Mouse (Mus musculus) embryonic facial prominence, embryonic 15.5 days (tissue): ENCODE data around the gene Rassf5. TPM values are rescaled to one million over a fixed set of nuclear protein-coding genes. Genes with fewer than 3 reads are reported as not detected.
A peak's percentile ranks its signal among the peaks of the same experiment; 100 is the strongest.
"Not testable (repeated sequence)": the region's sequence is repeated elsewhere in the genome, so short reads cannot be mapped to it uniquely, and the experiment has no call there.

ENCODE experiments used
- ATAC-seq: fragments of 200-750 bp; cut with Nextera tagmentation; 2 replicates; pipeline ENCODE4 v1.8.0; 2017; ENCODE audit warnings: low read depth, moderate TSS enrichment; ENCODE audit not compliant: insufficient number of reproducible peaks, low FRiP score, low TSS enrichment
- H3K27ac ChIP-seq: fragments of 300-500 bp; sonication (generic); replicated peaks from 2 replicates; pipeline ENCODE4 v1.5.1; 2015; ENCODE audit warnings: mild to moderate bottlenecking, inconsistent platforms
- H3K27me3 ChIP-seq: fragments of 300-500 bp; sonication (generic); 2 replicates; pipeline ENCODE4 v1.6.1; 2015; ENCODE audit warnings: inconsistent platforms
- H3K36me3 ChIP-seq: fragments of 300-500 bp; sonication (generic); 2 replicates; pipeline ENCODE4 v1.6.1; 2015; ENCODE audit warnings: mild to moderate bottlenecking, inconsistent platforms
- H3K4me1 ChIP-seq: fragments of 300-500 bp; sonication (generic); 2 replicates; pipeline ENCODE4 v1.6.1; 2015; ENCODE audit warnings: inconsistent platforms
- H3K4me2 ChIP-seq: fragments of 300-500 bp; sonication (generic); replicated peaks from 2 replicates; pipeline ENCODE4 v1.6.1; 2015; ENCODE audit warnings: mild to moderate bottlenecking, inconsistent platforms
- H3K4me3 ChIP-seq: fragments of 300-500 bp; sonication (generic); replicated peaks from 2 replicates; pipeline ENCODE4 v1.5.1; 2015; ENCODE audit warnings: mild to moderate bottlenecking, inconsistent platforms
- H3K9ac ChIP-seq: fragments of 300-500 bp; sonication (generic); 2 replicates; pipeline ENCODE4 v1.6.1; 2015; ENCODE audit warnings: inconsistent platforms
- H3K9me3 ChIP-seq: fragments of 300-500 bp; sonication (generic); replicated peaks from 2 replicates; pipeline ENCODE4 v1.6.1; 2016; ENCODE audit warnings: inconsistent platforms
- WGBS: fragments of 180-500 bp; shearing (Covaris S2); methylation state at CpG from one replicate; pipeline ENCODE4 v1.1.7; 2015; 5-methylcytosine and 5-hydroxymethylcytosine counted together
- polyA plus RNA-seq: library from polyadenylated mRNA; unstranded; fragments of >200 nt; fragmentation: Nextera tagmentation; extraction: Ambion mirVana; gene quantifications from 2 replicates; pipeline ENCODE4 v1.2.1, GENCODE M21; 2015

Rassf5 gene
- polyA plus RNA-seq, 1 experiment from 2014 or later, result 4.6 TPM

DNA sequence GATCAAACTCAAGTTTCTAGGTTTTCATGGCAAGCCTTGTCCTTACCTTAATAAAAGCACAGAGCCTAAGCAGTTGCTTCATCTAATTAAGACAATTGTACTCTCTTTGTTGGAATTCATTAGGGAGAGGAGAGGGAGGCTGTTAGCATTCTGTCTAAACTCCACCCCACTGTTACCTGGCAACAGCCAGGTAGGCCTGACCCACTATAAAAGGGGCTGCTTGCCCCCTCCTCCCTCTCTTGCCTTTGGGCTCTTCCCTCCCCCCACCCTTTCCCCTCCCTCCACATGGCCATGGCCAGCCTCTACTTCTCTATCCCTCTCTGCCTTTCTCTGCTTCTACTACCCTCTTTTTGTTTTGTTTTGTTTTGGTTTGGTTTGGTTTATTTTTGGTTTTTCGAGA, 95.6 kb downstream of the Rassf5 start:
- no peak overlapping the region for H3K4me3 ChIP-seq
- H3K9me3 ChIP-seq, result no peaks in the 10 kb centered on the region
- H3K4me1 ChIP-seq, result peaks cover 10% of the 10 kb centered on the region; the same call in 1 of the 2 replicates
- H3K4me2 ChIP-seq, result no peak overlapping the region
- H3K9ac ChIP-seq, result no peak overlapping the region
- H3K27me3 ChIP-seq, result no peaks in the 10 kb centered on the region
- H3K36me3 ChIP-seq, result no peaks in the 10 kb centered on the region
- no peak overlapping the region for H3K27ac ChIP-seq
- ATAC-seq, result no peak
- 68% methylated on average over 1 of the region's 1 CpGs for WGBS

GRCm38 (mm10) chr1:131146181-131146614, 98.9 kb downstream of the Rassf5 start:
- 79% methylated on average over 3 of the region's 3 CpGs for WGBS
- Histone ChIP-seq H3K27me3 (no peaks in the 10 kb centered on the region), H3K9me3 (no peaks in the 10 kb centered on the region), H3K27ac (no peak overlapping the region), H3K9ac (no peak overlapping the region), H3K36me3 (no peaks in the 10 kb centered on the region), H3K4me2 (no peak overlapping the region), H3K4me3 (no peak overlapping the region), H3K4me1 (no peaks in the 10 kb centered on the region)
- no peak for ATAC-seq

DNA sequence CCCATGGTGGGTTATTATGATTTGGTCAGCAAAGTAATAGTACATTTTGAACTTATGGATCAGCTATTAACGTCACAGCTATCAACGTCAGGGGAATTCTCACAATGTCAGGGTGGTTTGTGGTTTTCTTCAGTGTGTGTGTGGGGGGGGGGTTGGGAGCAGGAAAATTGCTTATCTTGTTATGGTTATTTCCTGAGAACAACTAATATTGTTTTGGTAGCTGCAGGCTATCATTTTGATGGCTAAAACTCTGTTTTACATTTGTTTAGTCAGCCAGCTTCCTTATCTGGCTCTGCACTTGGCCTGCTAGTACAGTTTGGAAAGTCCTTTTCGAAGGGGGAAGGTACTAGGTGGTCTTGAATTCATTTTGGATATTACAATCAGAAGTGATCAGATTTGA, 99.8 kb downstream of the Rassf5 start:
- not testable (repeated sequence) for H3K9ac ChIP-seq, ATAC-seq, H3K27me3 ChIP-seq, H3K4me3 ChIP-seq, H3K36me3 ChIP-seq, H3K27ac ChIP-seq, H3K4me2 ChIP-seq, H3K4me1 ChIP-seq, H3K9me3 ChIP-seq
- WGBS, result 74% methylated on average over 3 of the region's 3 CpGs

- Histone ChIP-seq H3K4me1 (0 out of 2 replicates have a peak, but pooled peaks cover 2% of the 10 kb centered on the region), H3K9ac (no peak overlapping the region), H3K9me3 (no peaks in the 10 kb centered on the region), H3K27ac (no peak overlapping the region), H3K4me2 (no peak overlapping the region), H3K4me3 (no peak overlapping the region), H3K36me3 (no peaks in the 10 kb centered on the region), H3K27me3 (no peaks in the 10 kb centered on the region)
- WGBS, result 72% methylated on average over 1 of the region's 1 CpGs
- ATAC-seq, result no peak
These were observed 102.6 kb downstream of the Rassf5 start for GRCm38 (mm10) chr1:131142472-131142871.

GRCm38 (mm10) chr1:131141449-131141848, 103.6 kb downstream of the Rassf5 start:
- H3K27ac ChIP-seq, result no peak overlapping the region
- H3K4me3 ChIP-seq, result no peak overlapping the region
- 0 out of 2 replicates have a peak, but pooled peaks cover 2% of the 10 kb centered on the region for H3K4me1 ChIP-seq
- no peaks in the 10 kb centered on the region for H3K27me3 ChIP-seq
- no peak for ATAC-seq
- H3K9me3 ChIP-seq, result no peaks in the 10 kb centered on the region
- H3K4me2 ChIP-seq, result no peak overlapping the region
- no peaks in the 10 kb centered on the region for H3K36me3 ChIP-seq
- 58% methylated on average over 2 of the region's 2 CpGs for WGBS
- H3K9ac ChIP-seq, result no peak overlapping the region

DNA sequence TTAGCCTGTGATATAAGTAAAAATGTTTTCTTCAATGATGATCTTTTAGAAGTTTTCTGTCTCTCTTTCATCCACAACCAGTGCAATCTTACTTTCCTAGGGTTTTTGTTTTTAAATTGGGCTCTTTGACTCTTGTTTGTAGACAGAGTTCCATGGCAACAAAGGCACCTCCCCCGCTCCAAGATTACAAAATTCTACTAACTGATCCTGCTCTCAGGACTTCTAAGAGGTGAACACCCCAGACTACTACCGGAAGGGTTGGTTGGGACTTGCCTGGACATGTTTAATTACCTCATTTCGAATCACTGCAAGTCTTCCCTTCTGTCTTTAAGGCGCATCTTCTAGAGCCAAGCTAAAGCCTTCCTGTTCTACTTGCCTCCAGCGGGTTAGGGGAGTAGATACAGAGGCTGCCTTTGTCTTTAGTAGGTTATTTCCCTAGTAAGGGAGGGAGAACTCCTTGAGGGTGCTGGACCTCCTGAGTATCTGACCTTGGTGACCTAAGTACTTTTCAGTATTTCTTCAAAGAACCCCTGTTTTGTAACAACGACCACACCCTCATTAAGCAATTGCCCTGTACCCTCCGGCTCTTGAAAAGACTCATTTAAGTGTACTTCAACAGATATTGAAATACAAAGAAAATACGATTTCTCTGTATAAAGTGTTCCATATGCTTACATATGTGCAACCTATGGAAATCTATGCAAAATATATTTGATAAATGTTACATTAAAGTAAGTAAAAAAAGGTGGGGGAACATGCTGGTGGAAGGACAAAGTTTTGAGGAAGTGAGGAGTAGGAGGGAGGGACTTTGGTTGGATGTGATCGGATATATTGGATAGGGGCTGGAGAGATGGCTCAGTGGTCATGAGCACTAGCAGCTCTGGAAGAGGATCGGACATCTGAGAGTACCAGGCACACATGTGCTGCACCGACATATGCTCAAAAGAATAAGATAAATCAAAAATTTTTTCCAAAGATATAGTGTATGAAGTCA, 105.7 kb downstream of the Rassf5 start:
- WGBS, result 40% methylated on average over 11 of the region's 11 CpGs
- no peaks in the 10 kb centered on the region for H3K27me3 ChIP-seq
- 0 out of 2 replicates have a peak, but pooled peaks cover 6% of the 10 kb centered on the region for H3K4me1 ChIP-seq
- ATAC-seq, result no peak
- no peak overlapping the region for H3K9ac ChIP-seq
- H3K9me3 ChIP-seq, result no peaks in the 10 kb centered on the region
- peak overlapping the region; percentile 90 for H3K4me2 ChIP-seq
- no peaks in the 10 kb centered on the region for H3K36me3 ChIP-seq
- peak overlapping the region; percentile 78 for H3K4me3 ChIP-seq
- H3K27ac ChIP-seq, result peak overlapping the region; percentile 96

DNA sequence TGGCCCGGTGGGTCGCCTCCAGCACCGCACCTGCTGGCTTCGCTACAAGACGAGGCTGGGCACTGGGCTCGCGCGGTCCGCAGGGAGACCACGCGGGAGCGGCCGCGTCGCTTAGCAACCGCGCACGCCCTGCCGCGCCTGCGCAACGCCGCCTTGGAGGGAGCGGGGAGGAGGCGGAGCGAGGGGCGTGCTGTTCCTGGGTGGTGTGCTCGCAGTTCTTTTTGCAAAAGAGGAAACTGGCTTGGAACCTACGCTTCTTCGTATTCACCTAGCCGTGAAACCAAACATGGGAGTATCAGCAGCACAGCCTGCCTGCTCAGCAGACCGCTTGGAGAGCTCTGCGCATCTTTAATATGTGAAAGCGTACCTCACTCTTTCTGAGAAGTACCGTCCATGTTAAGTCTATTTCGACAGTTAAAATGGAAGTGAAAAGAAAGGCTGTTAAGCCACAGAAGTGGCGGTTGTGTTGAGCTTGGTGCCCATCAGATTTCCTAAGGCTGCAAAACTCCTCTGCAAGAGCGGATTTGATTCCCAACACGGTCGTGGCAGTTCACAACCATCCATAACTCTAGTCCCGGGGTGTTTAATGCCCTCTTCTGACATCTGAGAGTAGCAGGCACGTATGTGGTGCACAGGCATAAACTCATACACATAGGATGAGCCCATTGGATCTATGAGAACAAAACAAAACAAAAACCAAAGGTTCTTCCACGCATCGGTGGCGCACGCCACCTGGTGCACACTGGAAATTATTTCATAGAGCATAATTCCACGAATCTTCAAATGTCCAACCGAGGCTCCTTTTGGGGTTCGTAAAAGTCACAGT, 106.7 kb downstream of the Rassf5 start, which contains the start of gene Dyrk3:
Gene Dyrk3 (minus strand): TSS at position 150 of the 826 bp plus-strand sequence.
- peak within 1 kb of the TSS; percentile 54 for H3K9ac ChIP-seq
- peak within 1 kb of the TSS; percentile 78 for H3K4me3 ChIP-seq
- peak; percentile 95 for ATAC-seq
- 0 out of 2 replicates have a peak, but pooled peaks cover 6% of the 10 kb centered on the region for H3K4me1 ChIP-seq
- peak within 1 kb of the TSS; percentile 96 for H3K27ac ChIP-seq
- H3K4me2 ChIP-seq, result peak within 1 kb of the TSS; percentile 90
- H3K27me3 ChIP-seq, result no peaks in the 10 kb centered on the region
- no peaks in the 10 kb centered on the region for H3K9me3 ChIP-seq
- H3K36me3 ChIP-seq, result no peaks in the 10 kb centered on the region
- WGBS, result 3% methylated on average over 49 of the region's 49 CpGs

- Histone ChIP-seq H3K4me2 (peak overlapping the region; percentile 90), H3K9me3 (no peaks in the 10 kb centered on the region), H3K4me1 (0 out of 2 replicates have a peak, but pooled peaks cover 6% of the 10 kb centered on the region), H3K9ac (peak overlapping the region; percentile 54), H3K36me3 (no peaks in the 10 kb centered on the region), H3K27me3 (no peaks in the 10 kb centered on the region), H3K4me3 (peak overlapping the region; percentile 78), H3K27ac (peak overlapping the region; percentile 96; the same call in 1 of the 2 replicates)
- peak; percentile 75 for ATAC-seq
- under 1% methylated on average over 36 of the region's 36 CpGs for WGBS
These were observed 107.3 kb downstream of the Rassf5 start for GRCm38 (mm10) chr1:131137717-131138118.

GRCm38 (mm10) chr1:131137111-131137510, 107.9 kb downstream of the Rassf5 start:
- Histone ChIP-seq H3K4me3 (0 out of 2 replicates have a peak overlapping the region, but pooled peaks have one; percentile 11), H3K4me1 (0 out of 2 replicates have a peak, but pooled peaks cover 6% of the 10 kb centered on the region), H3K36me3 (no peaks in the 10 kb centered on the region), H3K27me3 (no peaks in the 10 kb centered on the region), H3K9me3 (no peaks in the 10 kb centered on the region), H3K9ac (no peak overlapping the region), H3K27ac (no peak overlapping the region), H3K4me2 (0 out of 2 replicates have a peak overlapping the region, but pooled peaks have one; percentile 90)
- WGBS, result 15% methylated on average over 5 of the region's 5 CpGs
- ATAC-seq, result no peak

GRCm38 (mm10) chr1:131135960-131136629, 109.0 kb downstream of the Rassf5 start:
- ATAC-seq, result no peak
- H3K36me3 ChIP-seq, result no peaks in the 10 kb centered on the region
- 0 out of 2 replicates have a peak, but pooled peaks cover 6% of the 10 kb centered on the region for H3K4me1 ChIP-seq
- H3K27me3 ChIP-seq, result no peaks in the 10 kb centered on the region
- H3K9ac ChIP-seq, result no peak overlapping the region
- no peak overlapping the region for H3K27ac ChIP-seq
- no peaks in the 10 kb centered on the region for H3K9me3 ChIP-seq
- H3K4me3 ChIP-seq, result no peak overlapping the region
- 69% methylated on average over 10 of the region's 10 CpGs for WGBS
- H3K4me2 ChIP-seq, result no peak overlapping the region
